Mouse (Mus musculus): ENCODE measurements around the gene Map2k6. TPM values are rescaled to one million over a fixed set of nuclear protein-coding genes. Genes with fewer than 3 reads are reported as not detected.

Gene Map2k6
- total RNA-seq, 2 experiments from 2014 or later, result 4.7 to 5.5 TPM

- intact Hi-C loops (cut with DNase I), result loop anchor here (5.0 kb wide), 1 partner anchor 51 kb away; the partner anchor contains the start of gene Map2k6
- peak; percentile 52 to 53 for DNase-seq
These were observed 49.8 kb downstream of the Map2k6 start for GRCm38 (mm10) chr11:110448726-110449161.

GRCm38 (mm10) chr11:110449183-110449582, 50.3 kb downstream of the Map2k6 start:
- intact Hi-C loops (cut with DNase I), result loop anchor here (5.0 kb wide), 1 partner anchor 52 kb away; the partner anchor contains the start of gene Map2k6
- no peak for DNase-seq

GRCm38 (mm10) chr11:110450091-110450757, 51.3 kb downstream of the Map2k6 start:
- intact Hi-C loops (cut with DNase I), result no loop called here
- peak; percentile 21 to 55 for DNase-seq

DNA sequence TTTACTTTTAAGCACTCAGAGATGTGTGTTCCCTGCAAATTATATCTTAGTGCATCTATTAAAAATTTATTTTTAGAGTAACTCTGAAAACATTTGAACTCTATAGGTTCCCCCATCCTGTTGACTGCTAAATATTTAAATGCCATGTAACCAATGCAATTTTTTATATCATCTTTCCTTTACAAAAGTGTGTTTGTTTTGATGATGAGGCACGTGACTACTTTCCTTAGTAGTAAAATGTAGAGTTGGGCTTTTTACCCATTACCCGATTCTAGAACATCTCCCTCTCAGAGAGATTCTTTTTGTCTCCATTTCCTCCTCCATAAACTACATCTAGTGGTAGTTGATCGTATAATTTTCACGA, 51.8 kb downstream of the Map2k6 start:
- intact Hi-C loops (cut with DNase I), result no loop called here
- no peak for DNase-seq

- intact Hi-C loops (cut with DNase I), result no loop called here
- DNase-seq, result no peak
These were observed 52.7 kb downstream of the Map2k6 start for GRCm38 (mm10) chr11:110451590-110451989.

GRCm38 (mm10) chr11:110453445-110454154, 54.7 kb downstream of the Map2k6 start:
- intact Hi-C loops (cut with DNase I), result no loop called here
- no peak for DNase-seq

DNA sequence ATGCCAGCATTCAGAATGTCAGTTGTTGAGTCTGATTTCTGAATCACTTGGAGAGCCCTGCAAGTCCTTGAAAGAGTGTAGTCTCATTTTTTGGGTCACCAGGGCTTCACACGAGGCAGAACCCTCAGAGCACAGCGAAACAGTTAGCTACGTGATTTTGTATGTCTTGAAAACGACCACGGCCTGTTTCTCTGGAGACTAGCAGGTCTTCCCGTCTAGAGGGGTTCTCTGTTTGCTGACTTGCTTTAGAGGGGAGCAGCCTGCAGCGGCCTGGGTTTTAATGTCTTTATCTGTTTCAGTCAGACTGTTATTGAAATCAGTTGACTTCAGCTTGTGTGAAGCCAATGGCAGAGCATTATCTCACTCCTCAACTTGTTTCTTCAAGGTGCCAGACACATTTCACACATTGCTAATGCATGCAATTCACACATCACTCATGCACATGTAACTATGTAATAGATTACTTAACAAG, 58.6 kb downstream of the Map2k6 start:
- intact Hi-C loops (cut with DNase I), result no loop called here
- no peak for DNase-seq

- no peak for DNase-seq
- intact Hi-C loops (cut with DNase I), result no loop called here
These were observed 61.6 kb downstream of the Map2k6 start for GRCm38 (mm10) chr11:110460480-110460879.

- intact Hi-C loops (cut with DNase I), result no loop called here
- DNase-seq, result no peak
These were observed 62.8 kb downstream of the Map2k6 start for GRCm38 (mm10) chr11:110461560-110462331.

DNA sequence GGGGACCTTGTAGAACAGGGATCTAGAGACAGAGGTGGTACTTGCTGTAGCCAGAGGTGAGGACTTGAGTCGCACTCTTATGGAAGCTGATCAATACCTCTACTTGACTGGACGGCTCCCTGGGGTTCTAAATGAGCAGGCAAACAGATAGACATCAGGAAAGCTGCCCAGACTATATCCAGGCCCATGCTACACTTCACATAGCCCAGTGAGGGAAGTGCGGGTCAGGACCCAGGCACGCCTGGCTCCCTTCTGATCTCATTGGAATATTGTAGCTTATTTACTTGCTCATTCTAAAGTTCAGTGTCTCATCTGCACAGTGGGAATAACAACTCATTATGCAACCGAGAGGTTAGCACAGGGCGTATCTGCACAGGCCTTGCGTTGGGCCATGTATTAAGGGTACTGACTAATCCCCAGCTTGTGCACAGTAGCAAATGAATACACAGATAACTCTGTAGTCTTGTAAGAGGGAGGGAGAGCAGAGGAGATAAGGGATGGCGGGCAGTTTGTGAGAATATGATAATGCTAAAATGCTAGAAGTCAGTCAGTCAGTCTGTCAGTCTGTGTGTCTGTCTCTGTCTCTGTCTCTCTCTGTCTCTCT, 64.2 kb downstream of the Map2k6 start:
- intact Hi-C loops (cut with DNase I), result no loop called here
- no peak for DNase-seq

GRCm38 (mm10) chr11:110463801-110464200, 64.9 kb downstream of the Map2k6 start:
- intact Hi-C loops (cut with DNase I), result no loop called here

GRCm38 (mm10) chr11:110469054-110469453, 70.1 kb downstream of the Map2k6 start:
- intact Hi-C loops (cut with DNase I), result no loop called here
- DNase-seq, result no peak

More at GRCm38 (mm10) chr11:110463801-110464200, 64.9 kb downstream of the Map2k6 start:
- DNase-seq, result no peak

DNA sequence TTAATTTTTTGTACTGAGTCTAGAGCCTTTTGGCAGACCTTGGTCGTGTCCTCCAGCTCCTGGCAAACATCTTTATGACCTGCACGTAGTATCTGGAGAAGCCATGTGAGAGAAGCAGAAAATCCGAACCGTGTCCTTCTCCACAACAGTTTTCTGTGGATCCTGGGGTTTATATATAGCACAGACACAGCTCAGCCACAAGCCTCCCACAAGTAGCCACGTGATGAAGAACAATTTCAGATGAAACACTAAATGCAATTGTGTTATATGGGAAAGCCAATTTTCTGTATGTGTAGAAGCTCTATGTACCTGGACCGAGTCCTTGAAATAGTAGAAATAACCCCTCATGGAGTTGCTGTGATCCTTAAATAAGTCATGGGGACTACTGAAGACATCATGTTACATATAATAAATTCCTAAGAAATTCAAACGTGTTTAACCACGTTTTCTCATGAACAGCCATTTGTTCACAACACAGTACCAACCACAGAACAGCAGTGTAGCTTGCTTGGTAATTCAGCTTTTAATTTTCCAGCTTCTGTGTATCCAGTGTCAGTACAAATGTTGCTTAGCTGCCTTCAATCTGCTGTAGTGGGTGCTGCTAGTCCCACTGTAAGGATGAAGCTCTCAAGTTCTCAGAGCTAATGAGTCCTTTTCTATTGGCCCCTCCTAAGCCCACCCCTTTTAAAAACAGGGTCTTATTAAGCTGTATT, 71.8 kb downstream of the Map2k6 start:
- no peak for DNase-seq
- intact Hi-C loops (cut with DNase I), result no loop called here

DNA sequence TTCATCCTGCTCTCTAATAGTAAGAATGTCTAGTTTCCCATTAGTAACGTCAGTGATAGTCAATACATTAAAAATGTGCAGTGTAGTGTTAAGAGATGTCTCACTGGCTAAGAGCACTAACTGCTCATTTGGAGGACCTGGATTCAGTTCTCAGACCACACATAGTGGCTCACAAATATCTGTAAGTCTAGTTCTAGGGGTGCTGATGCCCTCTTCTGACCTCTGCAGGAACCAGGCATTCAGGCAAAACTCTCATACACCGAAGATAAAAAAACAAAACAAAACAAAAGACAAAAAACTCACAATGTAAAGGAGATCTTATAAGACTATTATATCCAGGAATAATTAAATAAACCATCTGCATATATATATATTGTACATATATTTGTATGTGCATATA, 72.4 kb downstream of the Map2k6 start:
- intact Hi-C loops (cut with DNase I), result no loop called here
- DNase-seq, result no peak

DNA sequence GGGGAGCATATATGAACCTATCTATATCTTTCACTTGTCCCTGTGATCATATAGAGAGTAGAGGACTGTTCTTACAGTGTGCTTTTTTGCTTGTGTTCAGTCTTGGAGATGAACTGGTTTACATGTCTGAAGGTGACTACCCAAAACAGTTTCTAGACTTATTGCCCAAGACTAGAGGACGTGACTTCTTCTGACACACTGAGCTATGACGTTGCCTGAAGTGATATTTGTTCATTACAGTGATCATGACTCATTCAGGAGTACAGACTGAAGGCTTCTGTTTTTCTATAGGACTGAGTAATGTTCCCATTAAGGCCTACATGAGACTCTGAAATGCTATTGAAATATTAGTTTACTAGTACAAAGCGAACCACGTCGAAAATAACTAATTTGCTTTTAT, 73.2 kb downstream of the Map2k6 start:
- intact Hi-C loops (cut with DNase I), result no loop called here
- no peak for DNase-seq

- no peak for DNase-seq
- intact Hi-C loops (cut with DNase I), result no loop called here
These were observed 74.6 kb downstream of the Map2k6 start for GRCm38 (mm10) chr11:110473495-110473894.

- DNase-seq, result no peak
- intact Hi-C loops (cut with DNase I), result no loop called here
These were observed 77.6 kb downstream of the Map2k6 start for GRCm38 (mm10) chr11:110476361-110477151.

DNA sequence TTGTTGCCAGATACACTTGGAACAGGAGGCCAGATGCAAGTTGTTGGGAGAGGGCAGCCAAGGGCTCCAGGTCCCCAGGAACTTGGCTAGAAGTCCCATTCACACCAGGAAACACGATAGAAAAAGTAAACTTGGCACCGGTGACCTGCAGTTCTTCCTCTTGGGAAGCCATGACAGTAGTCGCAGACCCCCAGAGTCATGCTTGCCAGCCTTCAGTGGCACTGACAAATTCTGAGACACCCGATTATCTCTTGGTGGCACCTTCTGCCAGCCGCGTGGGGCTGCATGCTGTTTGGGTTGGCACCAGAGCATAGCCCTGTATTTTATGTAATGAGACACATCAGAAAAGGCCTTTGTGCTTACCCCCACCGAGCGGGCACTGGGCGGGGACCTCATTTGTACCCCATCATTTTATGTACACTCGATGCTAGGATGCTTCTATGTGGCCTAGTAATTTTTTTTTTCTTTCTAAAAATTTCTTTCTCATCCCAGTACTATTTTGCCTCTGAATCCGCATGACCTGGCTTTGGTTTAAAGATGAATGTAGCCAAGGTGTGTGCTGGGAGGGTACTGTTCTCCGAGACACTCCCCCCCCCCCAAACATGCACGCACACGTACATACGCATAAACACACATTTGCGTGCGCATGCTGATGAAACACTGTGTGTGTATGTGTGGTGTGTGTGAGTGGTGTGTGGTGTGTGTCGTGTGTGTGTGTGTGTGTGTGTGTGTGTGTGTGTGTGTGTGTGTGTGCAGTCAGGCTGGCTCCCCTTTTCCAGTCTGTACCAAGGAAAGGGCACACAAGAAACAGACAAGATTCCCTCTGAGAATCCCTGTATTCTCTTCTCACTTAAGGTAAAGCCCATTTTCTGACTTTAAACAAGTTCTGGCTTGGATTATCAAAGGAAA, 79.3 kb downstream of the Map2k6 start:
- intact Hi-C loops (cut with DNase I), result no loop called here
- DNase-seq, result peak; percentile 5 to 6

Data from heart, postnatal 36 days (tissue).